Mouse (Mus musculus) neural tube, embryonic 11.5 days (tissue): ENCODE measurements at regions not wholly inside any gene's neighbourhood (a gene's known extent, or its start where the extent isn't known, plus 50 kb on each side); places are given as distances from the start of the nearest gene placed in this dataset.

Experiments
- ATAC-seq: fragments of 200-750 bp; cut with Nextera tagmentation; 2 replicates; pipeline ENCODE4 v1.8.0; 2017; ENCODE audit warnings: moderate number of reproducible peaks, mild to moderate bottlenecking, moderate TSS enrichment, moderate library complexity; ENCODE audit not compliant: insufficient read depth, low FRiP score, low TSS enrichment
- DNase-seq: peaks from one replicate; pipeline ENCODE4 v3.0.0-alpha.2; 2015; ENCODE audit warnings: low spot score
- H3K27ac ChIP-seq: fragments of 300-500 bp; sonication (generic); 2 replicates; pipeline ENCODE4 v1.5.1; 2014; ENCODE audit warnings: low read depth, mild to moderate bottlenecking, low read length
- H3K27me3 ChIP-seq: fragments of 300-500 bp; sonication (generic); 2 replicates; pipeline ENCODE4 v1.6.1; 2014; ENCODE audit warnings: mild to moderate bottlenecking, low read length, mixed read lengths; ENCODE audit not compliant: control insufficient read depth, insufficient read depth
- H3K36me3 ChIP-seq: fragments of 300-500 bp; sonication (generic); 2 replicates; pipeline ENCODE4 v1.6.1; 2014; ENCODE audit warnings: mild to moderate bottlenecking, low read length, moderate library complexity, mixed read lengths; ENCODE audit not compliant: control insufficient read depth, insufficient read depth
- H3K4me1 ChIP-seq: fragments of 300-500 bp; sonication (generic); 2 replicates; pipeline ENCODE4 v1.6.1; 2014; ENCODE audit warnings: low read length, mixed read lengths; ENCODE audit not compliant: control insufficient read depth, insufficient read depth
- H3K4me2 ChIP-seq: fragments of 300-500 bp; sonication (generic); 2 replicates; pipeline ENCODE4 v1.6.1; 2014; ENCODE audit warnings: low read depth, mild to moderate bottlenecking, moderate library complexity
- H3K4me3 ChIP-seq: fragments of 300-500 bp; sonication (generic); 2 replicates; pipeline ENCODE4 v1.5.1; 2014; ENCODE audit warnings: low read depth, low read length
- H3K9ac ChIP-seq: fragments of 300-500 bp; sonication (generic); 2 replicates; pipeline ENCODE4 v1.6.1; 2014; ENCODE audit warnings: mild to moderate bottlenecking, low read length
- H3K9me3 ChIP-seq: fragments of 300-500 bp; sonication (generic); 2 replicates; pipeline ENCODE4 v1.6.1; 2016; ENCODE audit warnings: low read length; ENCODE audit not compliant: control insufficient read depth
- WGBS: fragments of 180-500 bp; shearing (Covaris S2); extraction: QIAGEN DNeasy Blood & Tissue Kit; methylation state at CpG from one replicate; pipeline ENCODE4 v1.1.7; 2014; 5-methylcytosine and 5-hydroxymethylcytosine counted together

GRCm38 (mm10) chr4:125195901-125196435 is 68.3 kb upstream of the Zc3h12a start:
- H3K9ac ChIP-seq, result no peak overlapping the region
- WGBS, result 65% methylated on average over 7 of the region's 7 CpGs

GRCm38 (mm10) chr4:125194722-125195380 is 67.2 kb upstream of the Zc3h12a start:
- no peak overlapping the region for H3K27ac ChIP-seq
- DNase-seq (no peak), ATAC-seq (no peak)
- 10% methylated on average over 12 of the region's 12 CpGs for WGBS
- H3K9me3 ChIP-seq, result no peaks in the 10 kb centered on the region
- no peak overlapping the region for H3K4me3 ChIP-seq
- peak overlapping the region; percentile 14; the same call in 1 of the 2 replicates for H3K9ac ChIP-seq
- H3K4me2 ChIP-seq, result peak overlapping the region; percentile 6
- peaks cover 13% of the 10 kb centered on the region for H3K4me1 ChIP-seq
- no peaks in the 10 kb centered on the region for H3K36me3 ChIP-seq
- H3K27me3 ChIP-seq, result no peaks in the 10 kb centered on the region; the same call in 1 of the 2 replicates

More at GRCm38 (mm10) chr4:125195901-125196435, 68.3 kb upstream of the Zc3h12a start:
- Histone ChIP-seq H3K4me3 (no peak overlapping the region), H3K27ac (no peak overlapping the region), H3K36me3 (no peaks in the 10 kb centered on the region), H3K9me3 (no peaks in the 10 kb centered on the region), H3K4me1 (peaks cover 13% of the 10 kb centered on the region), H3K4me2 (no peak overlapping the region), H3K27me3 (no peaks in the 10 kb centered on the region; the same call in 1 of the 2 replicates)
- ATAC-seq (no peak), DNase-seq (no peak)

- Histone ChIP-seq H3K4me3 (no peak overlapping the region), H3K9me3 (no peaks in the 10 kb centered on the region), H3K27me3 (no peaks in the 10 kb centered on the region; the same call in 1 of the 2 replicates), H3K36me3 (no peaks in the 10 kb centered on the region), H3K4me1 (peaks cover 13% of the 10 kb centered on the region), H3K9ac (peak overlapping the region; percentile 19), H3K27ac (no peak overlapping the region), H3K4me2 (peak overlapping the region; percentile 6)
- ATAC-seq, result no peak
- no peak for DNase-seq
- WGBS, result 66% methylated on average over 12 of the region's 12 CpGs
Measured at GRCm38 (mm10) chr4:125194298-125194697, 66.7 kb upstream of the Zc3h12a start.

GRCm38 (mm10) chr4:125191680-125192079 is 64.0 kb upstream of the Zc3h12a start:
- no peak for ATAC-seq

GRCm38 (mm10) chr4:125191010-125191409 is 63.4 kb upstream of the Zc3h12a start:
- no peak for ATAC-seq
- WGBS, result 23% methylated on average over 11 of the region's 11 CpGs
- peak; percentile 51 for DNase-seq

More at GRCm38 (mm10) chr4:125191680-125192079, 64.0 kb upstream of the Zc3h12a start:
- no peaks in the 10 kb centered on the region; the same call in 1 of the 2 replicates for H3K27me3 ChIP-seq
- no peak overlapping the region for H3K4me2 ChIP-seq
- H3K36me3 ChIP-seq, result no peaks in the 10 kb centered on the region
- H3K4me3 ChIP-seq, result no peak overlapping the region
- H3K9ac ChIP-seq, result no peak overlapping the region
- no peak for DNase-seq
- no peaks in the 10 kb centered on the region for H3K9me3 ChIP-seq
- H3K4me1 ChIP-seq, result peaks cover 13% of the 10 kb centered on the region
- WGBS, result 72% methylated on average over 9 of the region's 9 CpGs
- no peak overlapping the region for H3K27ac ChIP-seq

GRCm38 (mm10) chr4:125189971-125190370 is 62.3 kb upstream of the Zc3h12a start:
- Histone ChIP-seq H3K27ac (no peak overlapping the region), H3K4me1 (peaks cover 9% of the 10 kb centered on the region), H3K4me2 (no peak overlapping the region), H3K9ac (no peak overlapping the region), H3K36me3 (no peaks in the 10 kb centered on the region), H3K9me3 (no peaks in the 10 kb centered on the region), H3K27me3 (no peaks in the 10 kb centered on the region), H3K4me3 (no peak overlapping the region)
- DNase-seq (no peak), ATAC-seq (no peak)

More at GRCm38 (mm10) chr4:125191010-125191409, 63.4 kb upstream of the Zc3h12a start:
- Histone ChIP-seq H3K27ac (no peak overlapping the region), H3K9me3 (no peaks in the 10 kb centered on the region), H3K4me1 (peaks cover 13% of the 10 kb centered on the region), H3K36me3 (no peaks in the 10 kb centered on the region), H3K4me3 (no peak overlapping the region), H3K27me3 (no peaks in the 10 kb centered on the region; the same call in 1 of the 2 replicates), H3K4me2 (no peak overlapping the region), H3K9ac (no peak overlapping the region)

GRCm38 (mm10) chr4:125186246-125186645 is 58.6 kb upstream of the Zc3h12a start:
- 37% methylated on average over 9 of the region's 9 CpGs for whole genome bisulfite sequencing
- H3K9me3 ChIP-seq, result no peaks in the 10 kb centered on the region

GRCm38 (mm10) chr4:125185076-125185475 is 57.4 kb upstream of the Zc3h12a start:
- Histone ChIP-seq H3K36me3 (no peaks in the 10 kb centered on the region), H3K9me3 (no peaks in the 10 kb centered on the region), H3K9ac (no peak overlapping the region), H3K4me3 (no peak overlapping the region), H3K27ac (no peak overlapping the region), H3K27me3 (no peaks in the 10 kb centered on the region), H3K4me1 (no peaks in the 10 kb centered on the region), H3K4me2 (no peak overlapping the region)
- DNase-seq (no peak), ATAC-seq (no peak)
- WGBS, result 86% methylated on average over 5 of the region's 5 CpGs

More at GRCm38 (mm10) chr4:125186246-125186645, 58.6 kb upstream of the Zc3h12a start:
- Histone ChIP-seq H3K36me3 (no peaks in the 10 kb centered on the region), H3K9ac (no peak overlapping the region), H3K27ac (no peak overlapping the region), H3K4me1 (no peaks in the 10 kb centered on the region), H3K27me3 (no peaks in the 10 kb centered on the region), H3K4me2 (no peak overlapping the region), H3K4me3 (no peak overlapping the region)
- DNase-seq (peak; percentile 57), ATAC-seq (peak; percentile 20; the same call in 1 of the 2 replicates)

GRCm38 (mm10) chr4:125180947-125181346 is 53.3 kb upstream of the Zc3h12a start:
- Histone ChIP-seq H3K27ac (no peak overlapping the region), H3K9ac (no peak overlapping the region), H3K27me3 (no peaks in the 10 kb centered on the region), H3K36me3 (no peaks in the 10 kb centered on the region), H3K4me2 (no peak overlapping the region), H3K4me1 (0 out of 2 replicates have a peak, but pooled peaks cover 4% of the 10 kb centered on the region), H3K4me3 (no peak overlapping the region), H3K9me3 (no peaks in the 10 kb centered on the region)
- DNase-seq (no peak), ATAC-seq (no peak)
- 85% methylated on average over 6 of the region's 6 CpGs for WGBS
